Mouse (Mus musculus) thymus, adult 2 months (tissue): ENCODE measurements around the gene Sh3bgrl3.

Source experiments
- CTCF ChIP-seq: fragments of 200-500 bp; IDR thresholded peaks from 2 replicates; pipeline ENCODE4 v1.5.1; 2012; ENCODE audit warnings: mild to moderate bottlenecking, control low read depth, low read length, moderate library complexity, borderline replicate concordance; ENCODE audit not compliant: control insufficient read depth, poor library complexity, insufficient read depth; ENCODE audit errors: extremely low read depth
- POLR2A ChIP-seq: fragments of 200-500 bp; IDR thresholded peaks from 2 replicates; pipeline ENCODE4 v1.6.1; 2012; ENCODE audit warnings: mild to moderate bottlenecking, low read length, control low read depth, moderate library complexity; ENCODE audit not compliant: control insufficient read depth, poor library complexity, insufficient read depth; ENCODE audit errors: extremely low read depth

GRCm38 (mm10) chr4:134087412-134087811 is 41.2 kb downstream of the Sh3bgrl3 start:
- TF ChIP-seq POLR2A (0 out of 2 replicates have a peak, but pooled peaks have one; percentile 32), CTCF (peak; percentile 91; the same call in 1 of the 2 replicates)
